Mouse (Mus musculus) neural tube, embryonic 13.5 days (tissue): ENCODE measurements around the gene Hsd11b2. TPM values are rescaled to one million over a fixed set of nuclear protein-coding genes. Genes with fewer than 3 reads are reported as not detected.
A peak's percentile ranks its signal among the peaks of the same experiment; 100 is the strongest.

Experiments
- ATAC-seq: fragments of 200-750 bp; cut with Nextera tagmentation; 2 replicates; pipeline ENCODE4 v1.8.0; 2017; ENCODE audit warnings: low read depth, mild to moderate bottlenecking, moderate TSS enrichment, moderate library complexity
- H3K27ac ChIP-seq: fragments of 300-500 bp; sonication (generic); replicated peaks from 2 replicates; pipeline ENCODE4 v1.5.1; 2015; ENCODE audit warnings: moderate library complexity, mild to moderate bottlenecking, inconsistent platforms
- H3K27me3 ChIP-seq: fragments of 300-500 bp; sonication (generic); 2 replicates; pipeline ENCODE4 v1.6.1; 2015; ENCODE audit warnings: mild to moderate bottlenecking, inconsistent platforms
- H3K36me3 ChIP-seq: fragments of 300-500 bp; sonication (generic); 2 replicates; pipeline ENCODE4 v1.6.1; 2015; ENCODE audit warnings: mild to moderate bottlenecking, inconsistent platforms
- H3K4me1 ChIP-seq: fragments of 300-500 bp; sonication (generic); replicated peaks from 2 replicates; pipeline ENCODE4 v1.6.1; 2015; ENCODE audit warnings: inconsistent platforms
- H3K4me2 ChIP-seq: fragments of 300-500 bp; sonication (generic); 2 replicates; pipeline ENCODE4 v1.6.1; 2015; ENCODE audit warnings: inconsistent platforms, mild to moderate bottlenecking, moderate library complexity
- H3K4me3 ChIP-seq: fragments of 300-500 bp; sonication (generic); 2 replicates; pipeline ENCODE4 v1.5.1; 2015; ENCODE audit warnings: mild to moderate bottlenecking, inconsistent platforms
- H3K9ac ChIP-seq: fragments of 300-500 bp; sonication (generic); 2 replicates; pipeline ENCODE4 v1.6.1; 2015; ENCODE audit warnings: moderate library complexity, mild to moderate bottlenecking, inconsistent platforms
- H3K9me3 ChIP-seq: fragments of 300-500 bp; sonication (generic); 2 replicates; pipeline ENCODE4 v1.6.1; 2016; ENCODE audit warnings: inconsistent platforms
- WGBS: fragments of 180-500 bp; shearing (Covaris S2); methylation state at CpG from one replicate; pipeline ENCODE4 v1.1.7; 2015; 5-methylcytosine and 5-hydroxymethylcytosine counted together
- polyA plus RNA-seq: library from polyadenylated mRNA; unstranded; fragments of >200 nt; fragmentation: Nextera tagmentation; extraction: Ambion mirVana; gene quantifications from 2 replicates; pipeline ENCODE4 v1.2.1, GENCODE M21; 2015

Hsd11b2 gene
- 5.4 and 5.5 TPM in 2 replicates for polyA plus RNA-seq

GRCm38 (mm10) chr8:105518436-105519313, at the start of gene Hsd11b2:
Gene Hsd11b2 (plus strand): TSS chr8:105518755.
- Histone ChIP-seq H3K9ac (peak within 1 kb of the TSS; percentile 79), H3K27me3 (peaks cover 15% of the 10 kb centered on the region), H3K4me3 (peak within 1 kb of the TSS; percentile 54), H3K4me1 (peaks cover 55% of the 10 kb centered on the region), H3K36me3 (peaks cover 27% of the 10 kb centered on the region), H3K4me2 (peak within 1 kb of the TSS; percentile 92), H3K27ac (peak within 1 kb of the TSS; percentile 76), H3K9me3 (no peaks in the 10 kb centered on the region)
- WGBS: under 1% methylated on average over 68 of the region's 68 CpGs
- peak; percentile 54 for ATAC-seq

- Histone ChIP-seq H3K4me1 (peaks cover 85% of the 10 kb centered on the region), H3K27me3 (0 out of 2 replicates have a peak, but pooled peaks cover 15% of the 10 kb centered on the region), H3K36me3 (peaks cover 17% of the 10 kb centered on the region; the same call in 1 of the 2 replicates), H3K9me3 (no peaks in the 10 kb centered on the region), H3K27ac (peak overlapping the region; percentile 86), H3K4me2 (peak overlapping the region; percentile 61), H3K9ac (peak overlapping the region; percentile 67), H3K4me3 (peak overlapping the region; percentile 39)
- WGBS: 15% methylated on average over 6 of the region's 6 CpGs
- peak; percentile 36 for ATAC-seq
Measured at GRCm38 (mm10) chr8:105469041-105469695, 49.4 kb upstream of the Hsd11b2 start.

- 62% methylated on average over 5 of the region's 5 CpGs for WGBS
- H3K4me1 ChIP-seq: peaks cover 85% of the 10 kb centered on the region
Measured at GRCm38 (mm10) chr8:105469816-105470215, 48.7 kb upstream of the Hsd11b2 start.

GRCm38 (mm10) chr8:105470262-105470661, 48.3 kb upstream of the Hsd11b2 start:
- WGBS: 56% methylated on average over 5 of the region's 5 CpGs
- no peaks in the 10 kb centered on the region for H3K9me3 ChIP-seq
- ATAC-seq: no peak
- H3K4me1 ChIP-seq: peaks cover 86% of the 10 kb centered on the region
- H3K9ac ChIP-seq: peak overlapping the region; percentile 67
- H3K4me3 ChIP-seq: peak overlapping the region; percentile 39
- H3K27ac ChIP-seq: peak overlapping the region; percentile 86
- 0 out of 2 replicates have a peak, but pooled peaks cover 15% of the 10 kb centered on the region for H3K27me3 ChIP-seq
- peak overlapping the region; percentile 61 for H3K4me2 ChIP-seq
- peaks cover 17% of the 10 kb centered on the region; the same call in 1 of the 2 replicates for H3K36me3 ChIP-seq

More at GRCm38 (mm10) chr8:105469816-105470215, 48.7 kb upstream of the Hsd11b2 start:
- Histone ChIP-seq H3K4me2 (peak overlapping the region; percentile 61), H3K9ac (peak overlapping the region; percentile 67), H3K27ac (peak overlapping the region; percentile 86), H3K36me3 (peaks cover 17% of the 10 kb centered on the region; the same call in 1 of the 2 replicates), H3K27me3 (0 out of 2 replicates have a peak, but pooled peaks cover 15% of the 10 kb centered on the region), H3K4me3 (peak overlapping the region; percentile 39), H3K9me3 (no peaks in the 10 kb centered on the region)
- ATAC-seq: no peak

- H3K36me3 ChIP-seq: peaks cover 17% of the 10 kb centered on the region; the same call in 1 of the 2 replicates
- H3K9me3 ChIP-seq: no peaks in the 10 kb centered on the region
- H3K4me2 ChIP-seq: peak overlapping the region; percentile 61
- H3K9ac ChIP-seq: peak overlapping the region; percentile 67
- H3K4me1 ChIP-seq: peaks cover 91% of the 10 kb centered on the region
- WGBS: 12% methylated on average over 11 of the region's 11 CpGs
- peak; percentile 82 for ATAC-seq
- H3K27me3 ChIP-seq: 0 out of 2 replicates have a peak, but pooled peaks cover 15% of the 10 kb centered on the region
- peak overlapping the region; percentile 86 for H3K27ac ChIP-seq
- H3K4me3 ChIP-seq: peak overlapping the region; percentile 39
Measured at GRCm38 (mm10) chr8:105470681-105471313, 47.8 kb upstream of the Hsd11b2 start.

- WGBS: 4% methylated on average over 25 of the region's 25 CpGs
- H3K9ac ChIP-seq: peak within 1 kb of the TSS; percentile 67
- H3K4me1 ChIP-seq: peaks cover 89% of the 10 kb centered on the region
Measured at GRCm38 (mm10) chr8:105471314-105472015, 47.1 kb upstream of the Hsd11b2 start, which contains the start of gene Tppp3. Gene Tppp3 (minus strand): TSS chr8:105471526.

GRCm38 (mm10) chr8:105472414-105472932, 46.1 kb upstream of the Hsd11b2 start:
- WGBS: 23% methylated on average over 23 of the region's 23 CpGs
- ATAC-seq: no peak
- Histone ChIP-seq H3K4me2 (no peak overlapping the region), H3K4me1 (peaks cover 86% of the 10 kb centered on the region), H3K4me3 (no peak overlapping the region), H3K9me3 (no peaks in the 10 kb centered on the region), H3K36me3 (peaks cover 4% of the 10 kb centered on the region; the same call in 1 of the 2 replicates), H3K27ac (no peak overlapping the region), H3K9ac (no peak overlapping the region), H3K27me3 (peaks cover 15% of the 10 kb centered on the region; the same call in 1 of the 2 replicates)

More at GRCm38 (mm10) chr8:105471314-105472015, 47.1 kb upstream of the Hsd11b2 start, which contains the start of gene Tppp3:
- H3K36me3 ChIP-seq: peaks cover 12% of the 10 kb centered on the region; the same call in 1 of the 2 replicates
- ATAC-seq: peak; percentile 87
- H3K27ac ChIP-seq: peak within 1 kb of the TSS; percentile 86
- H3K4me2 ChIP-seq: peak within 1 kb of the TSS; percentile 61
- peaks cover 15% of the 10 kb centered on the region; the same call in 1 of the 2 replicates for H3K27me3 ChIP-seq
- peak within 1 kb of the TSS; percentile 39 for H3K4me3 ChIP-seq
- H3K9me3 ChIP-seq: no peaks in the 10 kb centered on the region

- 48% methylated on average over 9 of the region's 9 CpGs for WGBS
- peaks cover 83% of the 10 kb centered on the region for H3K4me1 ChIP-seq
Measured at GRCm38 (mm10) chr8:105472983-105473382, 45.6 kb upstream of the Hsd11b2 start.

GRCm38 (mm10) chr8:105473816-105474606, 44.5 kb upstream of the Hsd11b2 start:
- peak overlapping the region; percentile 38; the same call in 1 of the 2 replicates for H3K27ac ChIP-seq
- H3K27me3 ChIP-seq: peaks cover 15% of the 10 kb centered on the region; the same call in 1 of the 2 replicates
- WGBS: 23% methylated on average over 17 of the region's 17 CpGs
- no peaks in the 10 kb centered on the region for H3K9me3 ChIP-seq
- peaks cover 75% of the 10 kb centered on the region for H3K4me1 ChIP-seq
- no peak overlapping the region; the same call in 1 of the 2 replicates for H3K9ac ChIP-seq
- no peak overlapping the region for H3K4me3 ChIP-seq
- no peak for ATAC-seq
- H3K4me2 ChIP-seq: peak overlapping the region; percentile 9; the same call in 1 of the 2 replicates
- peaks cover 12% of the 10 kb centered on the region for H3K36me3 ChIP-seq

More at GRCm38 (mm10) chr8:105472983-105473382, 45.6 kb upstream of the Hsd11b2 start:
- Histone ChIP-seq H3K9ac (no peak overlapping the region), H3K36me3 (peaks cover 5% of the 10 kb centered on the region; the same call in 1 of the 2 replicates), H3K4me2 (no peak overlapping the region), H3K4me3 (no peak overlapping the region), H3K9me3 (no peaks in the 10 kb centered on the region), H3K27me3 (peaks cover 15% of the 10 kb centered on the region; the same call in 1 of the 2 replicates), H3K27ac (no peak overlapping the region)
- no peak for ATAC-seq

GRCm38 (mm10) chr8:105474680-105475079, 43.9 kb upstream of the Hsd11b2 start:
- 0 out of 2 replicates have a peak overlapping the region, but pooled peaks have one; percentile 9 for H3K4me2 ChIP-seq

More at GRCm38 (mm10) chr8:105474680-105475079, 43.9 kb upstream of the Hsd11b2 start:
- no peak for ATAC-seq
- H3K4me3 ChIP-seq: no peak overlapping the region
- 50% methylated on average over 5 of the region's 5 CpGs for WGBS
- no peaks in the 10 kb centered on the region for H3K9me3 ChIP-seq
- H3K36me3 ChIP-seq: peaks cover 12% of the 10 kb centered on the region
- peaks cover 15% of the 10 kb centered on the region; the same call in 1 of the 2 replicates for H3K27me3 ChIP-seq
- peak overlapping the region; percentile 14; the same call in 1 of the 2 replicates for H3K27ac ChIP-seq
- H3K9ac ChIP-seq: peak overlapping the region; percentile 56
- peaks cover 68% of the 10 kb centered on the region for H3K4me1 ChIP-seq
